Mouse (Mus musculus): ENCODE results near the gene Amdhd1.

Gene Amdhd1

DNA sequence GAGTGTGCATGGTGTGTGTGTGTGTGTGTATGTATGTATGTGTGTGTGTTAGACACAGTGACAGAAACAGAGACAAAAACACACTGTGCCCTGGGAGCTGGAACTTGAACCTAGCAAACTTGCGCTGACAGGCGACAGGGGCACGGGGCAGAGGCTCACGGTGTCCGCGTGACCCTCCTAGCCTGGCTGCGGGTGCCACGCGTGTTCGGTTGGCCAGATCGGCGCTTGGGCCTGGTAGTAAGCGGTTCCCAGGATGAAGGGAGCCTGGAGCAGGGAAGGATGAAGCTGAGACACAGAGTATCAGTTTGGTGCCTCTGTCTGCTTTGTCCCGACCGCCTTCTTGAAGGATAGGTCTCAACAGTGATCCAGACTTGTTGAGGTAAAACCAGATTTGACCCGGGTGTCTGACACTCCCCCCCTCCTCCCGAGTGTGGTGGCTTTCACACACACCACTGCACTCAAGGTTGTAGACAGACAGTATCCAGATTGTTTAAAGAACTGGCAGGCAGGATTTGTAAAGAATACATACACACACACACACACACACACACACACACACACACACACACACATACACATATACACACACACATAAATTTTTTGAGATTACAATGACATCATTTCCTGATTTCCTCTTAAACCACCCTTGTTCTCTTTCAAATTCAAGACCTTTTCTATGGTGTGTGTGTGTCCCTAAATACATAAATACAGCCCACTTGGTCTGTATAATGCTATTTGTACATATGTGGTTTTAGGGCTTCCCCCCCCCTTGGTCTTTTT, 788 bp upstream of the Amdhd1 start, which contains the start of gene Ccdc38:
Ccdc38 (plus strand) TSS at position 202 of the 780 bp plus-strand sequence.
- peak; percentile 65 for DNase-seq (ENCODE audit: low read depth, low spot score)

DNA sequence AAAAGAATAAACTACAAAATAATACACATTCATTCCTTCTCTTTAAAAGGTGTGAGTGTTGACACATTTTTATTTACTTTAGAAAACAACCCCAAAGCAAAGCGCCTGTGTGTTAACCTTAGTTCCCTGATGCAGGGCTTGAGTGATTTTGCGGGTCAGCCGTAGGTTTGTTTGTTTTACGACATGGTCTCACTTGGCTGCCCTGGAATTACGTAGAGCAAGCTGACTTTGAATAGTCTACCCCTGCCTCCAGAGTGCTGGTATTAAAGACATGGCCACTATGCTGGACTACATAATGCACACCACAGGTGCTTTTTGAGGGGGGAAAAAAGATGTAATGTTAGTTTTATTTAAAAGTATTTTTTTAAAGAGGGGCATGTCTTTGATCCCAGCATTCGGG, 1.0 kb downstream of the Amdhd1 start:
- DNase-seq (ENCODE audit: low read depth, low spot score), result no peak

DNA sequence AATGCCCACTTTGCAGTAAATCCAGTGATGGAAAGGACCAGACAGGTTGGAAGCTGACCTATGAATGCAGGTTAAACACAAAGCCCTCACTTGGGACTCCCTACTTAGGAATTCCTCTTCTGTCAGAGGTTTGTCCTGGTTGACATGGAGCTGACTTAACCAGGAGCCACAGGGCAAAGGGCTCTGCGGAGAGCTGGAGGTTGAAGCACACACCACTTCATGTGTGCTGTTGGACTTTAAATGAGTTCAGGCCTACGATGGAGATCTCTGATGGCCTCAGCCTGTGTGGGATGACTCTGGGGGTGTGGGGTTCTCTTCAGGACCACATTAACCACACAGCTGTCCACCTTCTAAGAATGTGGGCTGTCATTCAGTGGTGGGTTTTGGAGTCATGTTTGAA, 1.5 kb downstream of the Amdhd1 start:
- DNase-seq (ENCODE audit: low read depth, low spot score), result no peak

DNA sequence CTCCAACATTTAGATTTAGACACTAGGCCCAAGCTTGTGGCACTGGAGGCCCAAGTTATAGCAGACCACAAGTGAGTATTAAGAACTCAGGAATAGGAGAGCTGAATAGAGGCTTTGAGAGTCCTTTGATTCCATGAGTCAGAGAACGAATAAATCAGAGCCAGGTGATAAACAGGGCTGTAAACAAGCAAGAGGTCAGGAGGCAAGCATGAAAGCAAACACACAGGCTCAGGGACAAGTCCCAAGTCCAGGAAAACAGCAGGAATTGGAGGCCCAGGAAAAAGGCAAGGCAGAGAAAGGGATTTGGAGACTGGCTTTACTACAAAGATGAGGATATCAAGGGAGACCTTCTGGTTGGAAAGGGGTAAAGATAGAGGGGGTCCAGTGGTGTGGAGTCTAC, 14.5 kb downstream of the Amdhd1 start:
- no peak for DNase-seq (ENCODE audit: low read depth, low spot score)

DNA sequence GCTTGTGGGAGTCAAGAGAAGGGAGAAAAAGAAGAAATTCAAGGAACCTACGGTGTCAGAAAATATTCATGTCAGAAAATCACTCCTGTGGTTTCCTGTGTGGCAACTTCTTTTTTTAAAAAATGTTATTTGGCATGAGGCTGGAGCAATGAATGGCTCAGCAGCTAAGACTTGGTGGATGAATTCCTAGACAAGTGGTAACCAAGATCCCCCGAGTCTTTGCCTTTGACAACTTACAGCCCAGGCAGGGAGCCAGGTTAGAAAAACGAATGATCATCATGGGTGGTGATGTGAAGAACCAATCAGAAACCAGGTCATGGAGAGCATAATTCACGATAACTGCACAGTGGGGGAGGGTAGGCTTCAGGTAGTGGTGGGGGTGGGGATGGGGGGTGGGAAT, 18.8 kb downstream of the Amdhd1 start:
- DNase-seq (ENCODE audit: low read depth, low spot score), result no peak

GRCm38 (mm10) chr10:93519756-93520155, 20.1 kb downstream of the Amdhd1 start:
- no peak for DNase-seq (ENCODE audit: low read depth, low spot score)

- DNase-seq (ENCODE audit: low read depth, low spot score), result no peak
Measured at GRCm38 (mm10) chr10:93519159-93519558, 20.7 kb downstream of the Amdhd1 start.

- no peak for DNase-seq (ENCODE audit: low read depth, low spot score)
Measured at GRCm38 (mm10) chr10:93518620-93519019, 21.2 kb downstream of the Amdhd1 start.

DNA sequence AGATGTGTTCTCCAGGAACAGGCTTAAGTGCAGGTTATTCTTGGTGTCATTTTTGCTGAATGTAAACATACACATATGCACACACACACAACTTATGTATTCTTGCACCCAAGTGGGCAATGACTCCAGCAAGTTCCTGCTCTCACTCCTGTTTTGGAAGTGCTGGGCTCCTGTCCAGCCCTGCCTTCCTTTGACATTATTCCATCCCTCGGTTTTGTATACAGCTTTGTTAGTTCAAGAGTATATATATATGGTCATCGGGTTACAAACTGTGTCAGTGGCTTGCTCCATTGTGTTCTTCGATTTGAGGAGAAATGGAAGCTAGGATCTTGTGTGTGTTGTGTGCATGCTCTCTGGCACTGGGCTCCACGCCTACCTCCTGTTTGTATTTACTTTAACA, 21.6 kb downstream of the Amdhd1 start:
- DNase-seq (ENCODE audit: low read depth, low spot score), result no peak

- DNase-seq (ENCODE audit: low read depth, low spot score), result no peak
Measured at GRCm38 (mm10) chr10:93517754-93518153, 22.1 kb downstream of the Amdhd1 start.

GRCm38 (mm10) chr10:93515927-93516326, 23.9 kb downstream of the Amdhd1 start:
- DNase-seq (ENCODE audit: low read depth, low spot score), result no peak

DNA sequence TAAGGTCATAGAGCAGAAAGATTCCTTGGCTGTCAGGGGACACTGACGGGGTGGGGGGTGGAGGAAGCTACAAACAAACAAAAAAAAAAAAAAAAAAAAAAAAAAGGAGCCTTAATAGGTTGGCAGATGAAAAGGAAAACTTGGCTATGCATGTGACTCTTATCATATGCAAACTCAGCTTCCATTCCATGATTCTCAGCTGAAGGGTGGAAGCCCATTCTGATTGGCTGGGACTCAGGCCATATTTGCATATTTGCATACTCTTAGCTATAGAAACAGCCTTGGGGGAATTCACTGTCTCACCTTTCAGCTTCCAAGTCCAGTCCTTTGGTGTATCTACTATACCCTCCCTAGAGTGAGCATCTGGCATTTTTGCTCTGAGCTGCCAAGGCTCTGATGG, 24.4 kb downstream of the Amdhd1 start:
- DNase-seq (ENCODE audit: low read depth, low spot score), result no peak

DNA sequence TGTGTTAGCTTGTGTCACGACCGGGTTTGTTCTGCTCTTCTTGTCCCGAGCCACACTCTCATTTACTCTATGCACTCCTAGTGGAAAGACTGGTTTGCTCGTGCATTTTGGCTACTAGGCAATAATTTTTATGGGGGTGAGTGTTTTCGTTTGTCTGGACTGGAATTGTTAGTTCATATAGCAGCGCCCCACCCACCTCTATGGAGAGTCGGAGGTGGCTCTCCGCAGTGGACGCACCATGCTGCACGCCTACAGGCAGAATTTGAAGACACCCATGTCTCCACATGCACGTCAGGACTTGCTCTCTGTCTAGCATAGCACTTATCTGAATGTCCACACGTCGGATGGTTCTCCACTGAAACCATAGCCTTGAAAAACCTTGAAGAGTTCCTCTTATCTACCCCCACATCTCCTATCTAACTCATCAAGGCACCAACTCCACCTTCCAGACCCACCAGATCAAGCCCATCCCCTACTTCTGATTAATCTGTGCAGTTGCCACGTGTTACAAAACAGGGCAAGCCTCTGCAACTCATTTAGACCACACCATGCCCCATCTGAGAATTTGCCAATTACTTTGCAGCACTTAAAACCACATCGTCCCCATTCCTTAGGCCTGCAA, 30.2 kb downstream of the Amdhd1 start:
- DNase-seq (ENCODE audit: low read depth, low spot score), result no peak

- no peak for DNase-seq (ENCODE audit: low read depth, low spot score)
Measured at GRCm38 (mm10) chr10:93508383-93508970, 31.4 kb downstream of the Amdhd1 start.

GRCm38 (mm10) chr10:93501346-93501745, 38.5 kb downstream of the Amdhd1 start:
- DNase-seq (ENCODE audit: low read depth, low spot score), result no peak

DNA sequence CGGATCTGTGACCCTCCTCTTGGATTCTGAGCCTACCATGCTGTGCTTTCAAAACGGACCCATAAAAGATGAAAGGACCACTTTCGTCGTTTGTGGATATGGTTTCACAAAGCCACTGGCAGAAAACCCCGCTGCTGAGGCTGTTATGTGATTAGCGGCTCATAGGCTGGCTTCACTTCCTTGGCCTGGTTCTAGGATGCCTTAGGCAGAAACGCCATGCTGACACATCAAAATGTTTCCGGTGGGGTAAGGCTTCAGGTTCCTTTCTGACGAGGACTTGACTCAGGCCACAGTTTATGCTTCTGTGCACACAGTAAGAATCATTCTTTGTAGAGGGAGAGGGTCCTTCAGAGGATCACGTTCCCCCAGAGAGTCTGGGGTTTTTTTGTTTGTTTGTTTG, 39.0 kb downstream of the Amdhd1 start:
- peak; percentile 16 for DNase-seq (ENCODE audit: low read depth, low spot score)

DNA sequence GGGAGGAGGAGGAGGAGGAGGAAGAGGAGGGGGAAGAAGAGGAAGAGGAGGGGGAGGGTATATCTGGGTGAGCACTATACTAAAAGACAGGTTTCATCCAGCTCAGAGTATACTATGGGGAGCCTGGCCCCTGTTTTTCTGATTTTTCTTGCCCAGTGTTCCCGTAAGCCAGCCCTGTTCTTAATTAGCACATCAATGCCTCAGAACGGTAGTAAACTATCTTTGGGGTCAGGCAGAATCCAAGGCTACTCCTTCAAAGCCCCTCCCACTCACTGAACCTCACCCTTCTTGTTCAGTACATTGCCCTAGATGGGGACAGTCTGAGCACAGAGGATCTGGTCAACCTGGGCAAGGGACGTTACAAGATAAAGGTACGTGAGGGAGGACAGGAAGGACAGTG, 49.4 kb downstream of the Amdhd1 start:
- no peak for DNase-seq (ENCODE audit: low read depth, low spot score)

DNA sequence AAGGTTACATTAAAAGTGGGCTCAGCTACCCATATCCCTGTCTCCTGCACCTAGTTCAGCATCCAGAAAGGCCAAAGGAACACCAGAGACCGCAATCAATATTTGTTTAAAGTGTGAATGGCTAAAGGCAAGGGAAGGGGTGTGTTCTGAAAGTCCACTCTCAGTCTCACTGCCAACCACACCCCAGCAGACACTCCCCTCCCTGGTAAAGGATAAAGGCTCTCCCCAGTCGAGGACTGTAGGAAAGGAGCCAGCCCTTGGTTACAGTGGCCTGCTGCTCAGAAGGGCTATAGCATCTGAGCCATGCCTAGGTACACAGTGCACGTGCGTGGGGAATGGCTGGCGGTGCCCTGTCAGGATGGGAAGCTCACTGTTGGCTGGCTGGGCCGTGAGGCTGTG, 51.0 kb downstream of the Amdhd1 start:
- DNase-seq (ENCODE audit: low read depth, low spot score), result no peak

- no peak for DNase-seq (ENCODE audit: low read depth, low spot score)
Measured at GRCm38 (mm10) chr10:93488066-93488827, 51.6 kb downstream of the Amdhd1 start, which contains the start of gene Hal. Hal (plus strand) TSS chr10:93488768.

DNA sequence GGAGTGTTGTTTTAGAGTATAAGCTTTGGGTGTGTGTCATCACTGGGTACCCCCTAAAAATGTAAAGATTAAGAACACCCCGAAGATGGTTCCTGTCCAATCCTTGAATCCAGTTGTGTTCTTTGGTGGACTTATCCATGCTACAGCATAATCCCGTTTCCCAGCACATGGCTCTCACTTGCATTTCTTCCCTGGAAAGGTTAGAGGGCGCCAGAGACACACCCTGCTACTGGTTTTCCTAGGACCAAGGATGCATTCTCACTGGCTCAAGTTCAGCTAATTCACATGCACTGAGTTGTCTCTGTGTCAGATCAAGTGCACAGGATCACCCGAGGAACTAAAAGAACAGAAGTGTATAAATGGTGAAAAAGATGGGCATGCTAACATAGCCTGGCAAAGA, 53.2 kb downstream of the Amdhd1 start:
- DNase-seq (ENCODE audit: low read depth, low spot score), result peak; percentile 26

DNA sequence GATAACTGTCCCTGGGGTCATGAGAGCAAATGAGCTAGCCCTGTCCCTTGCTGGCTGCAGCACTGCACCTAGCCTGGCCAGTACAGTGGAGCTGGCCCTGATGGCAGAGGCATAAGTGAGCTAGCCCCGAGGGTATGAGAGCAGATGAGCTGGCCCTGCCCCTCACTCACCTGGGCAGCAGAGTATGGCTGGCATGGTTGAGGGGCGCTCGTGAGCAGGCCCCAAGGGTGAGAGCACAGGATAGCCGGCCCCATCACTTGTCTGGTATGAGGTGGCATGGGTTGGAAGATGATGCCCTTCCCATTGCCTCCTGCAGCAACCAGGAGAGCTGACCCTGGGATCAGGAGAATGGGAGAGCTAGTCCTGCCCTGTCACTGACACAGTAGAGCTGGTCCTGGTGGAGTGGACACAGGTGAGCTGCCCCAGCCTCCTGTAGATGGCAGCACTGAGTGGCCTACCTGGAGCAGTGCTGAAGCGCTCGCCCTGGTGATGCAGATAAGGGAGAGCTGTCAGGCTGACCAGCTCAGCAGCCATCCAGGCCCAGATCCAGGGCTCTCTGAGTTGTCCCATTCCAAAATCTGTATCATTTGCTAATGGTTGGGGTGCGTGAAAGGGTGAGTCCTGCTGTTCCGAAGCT, 54.7 kb downstream of the Amdhd1 start:
- DNase-seq (ENCODE audit: low read depth, low spot score), result peak; percentile 73

DNA sequence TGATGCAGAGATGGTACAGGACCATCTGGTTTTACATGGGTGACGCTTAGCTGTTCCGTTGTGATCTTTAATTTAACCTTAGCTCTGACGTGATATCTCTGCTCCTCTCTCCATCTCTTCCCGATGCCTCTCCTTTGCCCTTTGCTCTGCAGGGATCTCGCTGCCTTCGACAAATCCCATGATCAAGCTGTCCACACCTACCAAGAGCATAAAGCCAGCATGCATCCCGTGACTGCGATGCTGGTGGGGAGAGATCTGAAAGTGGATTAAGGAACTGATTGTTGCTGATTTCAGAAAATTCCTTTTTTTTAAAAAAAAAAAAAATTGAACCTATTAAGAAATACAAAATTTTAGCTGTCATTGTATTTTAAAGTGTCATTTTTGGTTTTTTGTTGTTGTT, 55.3 kb downstream of the Amdhd1 start:
- DNase-seq (ENCODE audit: low read depth, low spot score), result no peak
